Mouse (Mus musculus): Measurements from ENCODE around the gene Hk3. TPM values are rescaled to one million over a fixed set of nuclear protein-coding genes. Genes with fewer than 3 reads are reported as not detected.

Hk3 gene
- total RNA-seq (2021) = 1 to 10 TPM in 1 of 2 experiments, under 1 TPM in 1; 0.91 to 1.1 TPM
- long read RNA-seq, experiment 1, partial matches to known transcripts = 0 of 3 reads
- long read RNA-seq, experiment 1, other reads (novel, unspliced or antisense) = 1 of 3 reads
- long read RNA-seq, experiment 2 = 0 reads

DNA sequence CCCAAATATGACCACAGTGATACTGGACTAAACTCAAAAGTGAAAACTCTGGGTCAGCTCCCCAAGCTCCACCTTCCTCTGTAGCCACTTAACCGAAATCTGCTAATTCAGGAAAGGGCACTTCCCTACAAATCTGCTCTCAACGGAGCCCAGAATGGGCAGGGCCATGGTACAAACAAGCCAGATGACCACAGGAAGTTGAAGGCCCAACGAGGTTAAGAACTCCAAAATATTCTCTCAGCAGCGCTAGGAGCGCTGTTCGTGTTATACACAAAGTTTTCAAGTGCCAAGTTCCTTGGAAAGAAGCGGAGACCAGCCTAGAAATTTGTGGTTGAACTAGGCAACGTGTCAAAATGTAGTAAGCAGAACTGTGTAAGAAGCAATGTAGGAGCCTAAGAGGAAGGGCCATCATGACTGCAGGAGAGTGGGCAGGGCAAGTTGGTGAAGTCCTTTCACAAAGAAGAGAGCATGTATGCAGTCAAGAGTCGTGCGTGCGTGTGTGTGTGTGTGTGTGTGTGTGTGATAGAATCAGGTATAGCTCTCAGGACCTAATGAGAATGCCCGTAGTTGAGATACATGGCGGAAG is at the start of gene Hk3:
TSS of gene Hk3 (minus strand) at position 192 of the 586 bp plus-strand sequence.
- no peak for DNase-seq (ENCODE audit: low spot score in 2 of 2)

DNA sequence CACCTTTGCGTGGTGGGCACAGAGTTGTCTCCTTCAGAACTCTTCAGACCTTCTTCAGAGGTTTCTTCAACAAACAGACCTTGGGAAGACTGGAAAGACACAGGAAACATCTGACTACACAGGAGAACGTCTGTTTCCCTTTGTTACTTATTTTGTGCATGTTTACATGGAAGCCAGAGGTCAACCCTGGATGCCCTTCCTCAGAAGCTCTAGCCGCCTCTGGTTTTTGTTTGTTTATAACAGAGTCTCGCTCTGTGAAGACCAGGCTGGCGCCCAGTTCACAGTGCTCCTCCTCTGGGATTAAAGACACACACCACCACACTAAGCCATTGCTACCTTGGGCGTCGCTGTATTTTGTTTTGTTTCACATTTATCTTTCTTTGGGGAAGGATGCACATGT is 48.5 kb upstream of the Hk3 start:
- DNase-seq (ENCODE audit: low spot score in 2 of 2) = no peak

DNA sequence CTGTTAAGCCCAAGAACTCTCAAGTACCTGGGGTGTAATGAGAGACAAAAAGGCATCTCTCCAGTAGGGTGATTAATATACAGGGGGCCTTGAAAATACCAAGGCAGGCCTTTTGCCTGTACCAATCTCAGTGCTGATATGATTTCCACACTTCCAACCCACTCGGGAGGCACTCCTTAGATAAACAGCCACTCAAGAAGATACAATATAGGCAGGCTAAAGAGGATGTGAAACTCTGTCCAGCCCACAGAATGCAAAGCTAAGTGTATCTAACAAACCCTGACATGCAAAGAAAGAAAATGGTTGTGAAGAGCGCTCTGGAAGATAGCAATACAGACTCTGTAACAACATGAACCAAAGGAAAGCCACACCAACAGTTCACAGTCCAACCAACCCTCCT is 42.1 kb upstream of the Hk3 start:
- no peak for DNase-seq (ENCODE audit: low spot score in 2 of 2)

DNA sequence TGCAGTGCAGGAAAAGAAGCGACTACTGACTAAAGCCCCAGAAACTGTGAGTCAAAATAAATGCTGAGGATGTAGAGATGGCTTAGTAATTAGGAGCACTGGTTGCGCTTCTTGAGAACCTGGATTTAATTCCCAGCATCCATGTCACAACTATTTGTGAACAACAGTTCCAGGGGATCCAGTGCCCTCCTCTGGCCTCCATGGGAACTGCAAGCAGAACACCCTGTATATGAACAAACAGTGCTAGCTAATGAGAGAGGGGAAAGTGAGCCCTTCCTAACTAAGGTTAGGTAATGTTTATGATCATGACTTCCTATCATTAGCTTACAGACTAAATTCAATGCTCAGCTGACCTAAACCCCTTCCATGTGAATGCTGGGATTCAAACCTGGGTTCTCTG is 36.9 kb upstream of the Hk3 start:
- peak in 1 of 2 experiments; percentile 13 for DNase-seq (ENCODE audit: low spot score in 2 of 2)

DNA sequence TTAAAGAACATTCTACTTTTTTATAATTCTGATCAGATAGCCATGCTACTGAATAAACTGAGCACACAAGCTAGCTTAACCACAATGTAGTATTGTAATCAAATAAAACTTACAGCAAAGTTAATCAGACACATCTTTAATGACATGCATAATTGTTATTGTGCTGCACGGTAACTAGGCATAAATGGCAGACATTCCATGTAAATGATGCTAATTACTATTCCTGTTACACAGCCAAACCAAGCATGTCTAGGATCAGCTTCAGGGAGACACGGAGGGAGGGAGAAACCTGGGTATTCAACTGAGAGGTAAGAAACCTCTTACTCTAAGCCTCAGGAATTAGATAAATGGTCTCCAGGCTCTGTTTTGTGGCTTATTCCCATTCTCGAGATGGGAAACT is 26.5 kb upstream of the Hk3 start:
- DNase-seq (ENCODE audit: low spot score in 2 of 2) = no peak

DNA sequence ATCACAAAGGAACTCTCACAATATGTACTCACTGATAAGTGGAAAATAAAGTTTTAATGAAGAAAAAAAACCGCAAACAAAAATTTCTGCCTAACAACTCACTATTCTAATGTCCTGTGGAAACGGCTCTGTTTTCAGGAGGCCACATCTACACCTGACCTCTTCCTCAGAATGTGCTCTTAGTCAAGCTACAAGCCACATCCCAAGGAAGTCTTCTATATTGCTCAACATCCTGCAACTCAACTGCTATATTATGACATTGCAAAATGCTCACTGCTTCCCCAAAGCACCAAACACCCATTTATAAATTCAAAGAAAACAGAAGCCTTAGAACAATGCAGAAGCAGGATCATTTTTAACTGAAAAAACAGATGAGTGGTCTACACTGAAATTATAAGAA is 18.8 kb upstream of the Hk3 start:
- no peak for DNase-seq (ENCODE audit: low spot score in 2 of 2)

DNA sequence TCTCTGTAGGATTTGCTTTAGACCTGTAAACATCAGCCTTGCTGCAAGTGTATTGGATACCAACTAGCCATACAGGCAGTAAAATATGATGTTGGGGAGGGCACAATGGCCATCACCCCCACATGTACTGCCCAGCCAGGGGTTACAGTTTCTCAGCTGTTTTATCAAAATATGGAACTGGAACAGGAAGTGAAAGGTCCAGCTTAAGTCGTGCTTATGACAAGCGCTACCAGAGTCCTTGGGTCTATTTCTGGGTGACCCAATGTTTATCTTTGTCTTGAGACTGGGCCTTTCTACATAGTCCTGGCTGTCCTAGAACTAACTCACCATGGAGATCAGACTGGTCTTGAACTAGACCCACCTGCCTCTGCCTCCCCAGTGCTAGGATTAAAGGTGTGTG is 3.0 kb upstream of the Hk3 start:
- no peak for DNase-seq (ENCODE audit: low spot score in 2 of 2)

DNA sequence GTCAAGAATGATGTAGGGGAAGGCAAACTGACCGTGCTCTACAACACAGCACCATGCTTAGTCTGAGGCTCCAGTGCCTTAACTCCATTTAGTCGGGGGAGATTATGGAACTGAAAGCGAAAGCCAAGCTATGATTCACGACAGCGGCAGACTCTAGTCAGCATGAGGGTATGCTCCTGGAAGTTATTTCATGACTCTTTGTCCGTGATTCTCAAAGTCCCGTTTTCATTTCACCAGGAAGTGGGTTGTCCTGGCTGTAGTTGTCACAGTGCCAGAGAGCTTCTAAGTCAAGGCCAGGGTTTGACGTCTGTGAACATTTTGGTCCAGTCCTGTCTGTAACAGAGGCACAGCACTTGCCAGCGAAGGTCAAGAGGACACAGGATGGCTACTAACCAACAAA is 1.5 kb upstream of the Hk3 start:
- DNase-seq (ENCODE audit: low spot score in 2 of 2) = no peak

DNA sequence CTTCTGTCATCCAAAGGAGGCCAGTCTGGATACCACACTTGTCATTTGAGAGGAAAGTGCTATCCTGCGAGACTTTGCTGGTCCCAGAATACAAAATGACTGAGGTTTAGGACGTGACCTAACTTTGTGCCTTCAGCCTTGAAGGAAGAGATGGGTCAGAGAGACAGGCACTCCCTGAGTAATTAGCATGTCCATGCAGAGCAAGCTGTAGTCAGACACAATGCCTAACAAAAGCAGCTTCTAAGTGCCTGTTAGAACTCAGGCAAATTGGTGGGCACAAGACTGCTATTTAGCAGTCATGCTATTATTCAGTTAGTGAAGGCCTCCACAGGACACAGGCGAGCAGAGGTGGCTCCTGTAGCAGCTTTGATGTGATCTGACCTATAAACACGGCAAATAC is 1.1 kb upstream of the Hk3 start:
- no peak for DNase-seq (ENCODE audit: low spot score in 2 of 2)

DNA sequence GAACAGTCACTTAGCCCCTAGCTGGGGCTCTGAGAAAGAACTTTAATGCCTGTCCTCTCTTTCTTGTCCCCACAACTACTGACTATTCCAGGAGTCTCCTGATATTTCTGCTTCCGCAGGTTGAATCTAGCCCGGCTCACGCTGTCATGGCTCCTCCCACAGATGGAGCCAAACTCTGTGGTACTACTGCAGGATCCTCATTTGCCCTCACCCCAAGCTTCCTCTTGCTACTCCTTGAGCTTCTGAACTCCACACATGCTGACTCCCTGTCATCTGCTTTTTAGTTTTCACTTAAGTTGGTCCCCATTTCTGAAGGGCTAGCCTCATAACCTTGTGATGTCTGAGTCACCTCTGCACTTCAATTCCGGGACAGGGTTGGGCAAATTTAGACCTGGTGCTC is 1.1 kb downstream of the Hk3 start:
- DNase-seq (ENCODE audit: low spot score in 2 of 2) = no peak

DNA sequence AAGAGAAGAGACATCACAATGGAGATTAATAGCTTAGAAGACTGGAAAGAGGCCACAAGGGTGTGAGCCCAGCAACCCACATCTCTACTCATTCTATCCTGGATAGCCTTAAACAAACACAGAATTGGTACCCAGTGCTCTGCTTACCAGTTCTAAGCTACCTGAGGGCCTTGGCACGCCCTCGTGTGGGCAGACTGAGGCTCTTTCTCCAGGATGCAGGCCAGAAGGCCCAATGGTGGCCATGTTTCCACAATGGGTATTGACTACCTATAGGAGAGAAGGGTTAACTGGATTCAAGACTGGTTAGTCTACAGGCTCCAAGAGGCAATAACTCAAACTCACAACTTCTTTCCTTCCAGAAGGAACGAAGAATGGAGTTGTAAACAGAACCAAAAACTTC is 2.0 kb downstream of the Hk3 start:
- no peak for DNase-seq (ENCODE audit: low spot score in 2 of 2)

DNA sequence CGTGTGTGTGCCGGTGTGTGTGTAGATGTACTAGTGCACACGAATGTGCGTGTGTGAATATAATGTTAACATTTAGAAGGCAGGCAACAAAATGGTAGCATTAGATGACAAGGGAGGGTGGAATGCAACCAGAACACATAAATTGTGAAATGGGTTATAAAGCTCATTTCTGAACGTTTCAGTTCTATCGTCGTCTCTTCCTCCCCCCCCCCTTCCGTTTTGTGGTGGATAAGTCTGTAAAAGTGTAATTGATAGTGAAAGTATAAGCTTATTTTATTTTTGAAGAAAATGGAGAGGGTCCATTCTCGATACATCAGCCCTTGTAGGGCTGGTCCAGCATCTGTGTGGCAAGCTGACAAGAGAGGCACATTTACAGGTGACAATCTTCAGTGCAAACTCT is 2.5 kb downstream of the Hk3 start:
- DNase-seq (ENCODE audit: low spot score in 2 of 2) = no peak

DNA sequence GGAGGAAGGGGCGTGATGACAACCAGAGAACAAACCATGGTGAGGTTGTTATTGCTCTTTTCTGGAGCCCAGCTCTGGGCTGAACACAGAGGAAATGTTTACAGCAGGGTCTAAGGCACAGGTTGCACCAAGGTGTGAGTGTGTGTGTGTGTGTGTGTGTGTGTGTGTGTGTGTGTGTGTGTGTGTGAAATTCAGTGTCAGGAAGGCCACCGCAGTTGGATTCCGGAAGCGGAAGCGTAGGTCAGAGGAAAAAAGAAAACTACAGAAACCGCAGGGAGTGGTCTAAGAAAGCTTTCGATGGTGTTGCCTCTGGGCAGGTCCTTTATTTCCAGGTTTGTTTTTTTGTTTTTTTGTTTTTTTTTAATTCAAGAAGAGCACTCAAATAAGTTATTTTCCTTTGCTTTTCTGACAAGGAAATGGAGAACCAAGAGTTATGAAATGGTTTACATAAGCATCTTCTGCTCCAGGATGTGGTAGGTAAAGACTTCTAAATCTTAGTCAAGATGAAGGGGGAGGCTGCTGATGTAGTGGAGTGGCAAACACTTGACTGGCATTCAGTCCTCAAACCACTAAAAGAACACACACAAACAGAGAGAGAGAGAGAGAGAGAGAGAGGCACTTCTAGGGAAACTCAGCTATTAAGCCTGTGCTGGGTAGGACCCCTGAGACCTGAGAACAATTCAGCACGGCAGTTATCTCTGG is 3.1 kb downstream of the Hk3 start:
- DNase-seq (ENCODE audit: low spot score in 2 of 2) = no peak

DNA sequence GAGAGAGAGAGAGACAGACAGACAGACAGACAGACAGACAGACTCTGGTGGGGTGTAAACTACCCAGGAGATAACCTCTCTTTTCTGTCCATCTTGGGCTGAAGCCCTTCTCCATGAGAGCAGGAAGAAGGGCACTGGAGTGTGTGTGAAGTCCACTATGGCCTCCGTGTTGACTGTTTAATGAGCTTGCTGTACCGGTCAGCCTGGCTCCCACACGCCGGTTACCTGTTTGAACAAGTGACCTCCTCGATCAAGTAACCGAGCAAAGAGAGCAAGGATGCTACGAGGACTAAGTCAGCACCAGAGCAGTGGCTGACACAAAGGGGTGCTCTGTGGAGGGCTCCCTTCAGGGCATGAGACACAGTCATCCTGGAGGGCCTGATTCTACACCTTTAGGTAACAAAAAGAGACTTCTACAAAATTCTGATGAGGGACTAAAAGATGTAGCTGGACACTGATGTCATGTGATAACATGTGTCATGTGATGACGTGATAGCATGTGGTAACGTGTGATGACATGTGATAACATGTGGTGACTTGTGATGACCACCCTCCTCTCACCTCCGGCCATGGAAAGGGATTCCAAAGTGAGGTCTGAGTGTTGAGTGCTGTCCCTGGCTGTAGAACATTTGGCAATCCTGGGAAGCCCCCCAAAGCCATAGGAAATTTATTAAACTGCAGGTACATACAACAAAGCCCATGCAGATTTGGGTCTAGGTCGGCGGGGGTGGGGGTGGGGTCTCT is 3.9 kb downstream of the Hk3 start:
- DNase-seq (ENCODE audit: low spot score in 2 of 2) = no peak

DNA sequence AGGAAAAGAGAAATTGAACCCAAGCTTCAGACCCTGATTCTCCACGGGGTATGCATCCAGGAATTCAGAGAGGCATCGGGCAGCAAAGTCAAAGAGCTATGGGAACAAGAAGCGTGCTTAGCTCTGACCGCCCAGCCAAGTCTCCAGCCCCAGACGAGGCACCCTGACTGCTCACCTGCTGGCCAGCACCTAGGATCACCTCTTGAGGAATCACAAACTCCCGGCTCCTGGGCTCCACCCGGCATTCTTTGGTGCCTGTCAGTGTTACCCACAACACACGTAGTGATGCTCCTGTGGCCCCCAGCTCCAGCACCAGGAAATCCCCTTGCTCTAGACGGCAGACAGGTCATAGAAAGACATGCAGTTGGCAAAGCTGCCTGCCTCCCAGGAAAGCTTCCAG is 6.7 kb downstream of the Hk3 start:
- no peak for DNase-seq (ENCODE audit: low spot score in 2 of 2)

DNA sequence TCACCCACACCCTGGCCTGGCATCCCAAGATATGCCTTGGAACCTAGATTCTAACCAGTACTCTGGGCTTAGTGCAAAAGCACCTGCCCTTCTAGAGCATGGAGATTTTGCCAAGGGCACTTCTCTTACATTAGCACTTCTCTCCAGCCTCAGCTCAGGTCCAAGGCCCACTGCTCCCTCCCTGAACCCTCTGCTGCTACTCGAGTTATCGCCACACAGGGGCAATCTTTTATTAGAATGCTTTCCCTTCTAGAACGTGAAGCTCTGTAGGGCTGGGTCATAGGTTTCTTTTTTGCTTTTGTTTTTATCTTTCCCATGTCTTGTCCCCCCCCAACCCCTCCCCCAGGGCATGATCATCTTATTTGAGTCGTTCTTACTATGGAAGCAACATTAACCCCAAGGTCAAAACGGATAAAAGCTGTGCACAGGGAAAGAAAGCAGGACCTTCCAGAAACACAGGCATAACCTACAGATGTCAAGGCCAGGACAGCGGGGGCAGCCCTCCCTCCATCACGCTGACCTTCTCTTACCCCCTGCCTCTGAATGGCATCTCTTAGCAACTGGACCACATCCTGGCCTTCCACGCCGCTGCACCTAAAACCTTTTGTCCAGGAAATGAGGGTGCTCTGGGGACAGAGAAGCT is 7.4 kb downstream of the Hk3 start:
- DNase-seq (ENCODE audit: low spot score in 2 of 2) = no peak

DNA sequence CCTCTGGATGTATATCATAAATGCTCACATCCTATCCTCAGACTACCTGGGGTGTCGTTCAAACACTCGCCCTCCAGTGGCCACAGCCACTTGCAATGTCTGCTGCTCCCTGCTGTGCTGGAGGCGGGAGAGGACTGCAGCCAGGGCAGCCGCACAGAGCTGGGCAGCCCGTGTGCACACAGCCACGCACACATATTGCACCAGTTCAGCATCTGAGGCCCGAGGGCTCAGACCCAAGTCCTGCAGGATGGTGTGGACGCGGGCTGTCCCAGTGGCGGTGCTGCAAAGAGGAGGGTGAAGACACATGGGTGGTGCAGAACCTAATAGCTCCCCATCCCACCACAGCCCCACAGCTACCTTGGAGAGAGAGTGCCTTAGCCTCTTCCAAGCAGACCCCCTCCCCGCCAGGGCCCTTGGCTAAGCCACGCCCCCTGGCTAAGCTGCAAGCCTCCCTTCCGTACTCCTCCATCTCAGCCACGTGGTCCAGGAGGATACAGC is 9.2 kb downstream of the Hk3 start:
- DNase-seq (ENCODE audit: low spot score in 2 of 2) = no peak

DNA sequence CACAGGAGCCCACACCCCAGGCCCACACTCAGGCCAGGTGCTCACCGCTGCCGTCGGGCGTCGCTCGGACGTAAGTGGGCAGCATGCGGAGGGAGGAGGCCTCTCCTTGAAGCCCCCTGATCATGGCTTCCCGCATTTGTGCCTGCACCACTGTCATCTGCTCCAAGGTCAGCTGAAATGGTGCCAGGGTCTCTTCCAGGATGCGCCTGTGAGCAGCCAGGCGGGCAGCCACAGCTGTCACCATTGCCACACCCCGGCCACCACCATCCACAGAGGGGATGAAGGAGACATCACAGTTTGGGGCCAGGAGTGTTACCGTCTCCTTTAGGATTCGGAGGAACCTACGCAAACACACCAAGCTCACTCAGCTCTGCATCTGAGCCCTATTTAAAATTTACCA is 10.1 kb downstream of the Hk3 start:
- no peak for DNase-seq (ENCODE audit: low spot score in 2 of 2)

DNA sequence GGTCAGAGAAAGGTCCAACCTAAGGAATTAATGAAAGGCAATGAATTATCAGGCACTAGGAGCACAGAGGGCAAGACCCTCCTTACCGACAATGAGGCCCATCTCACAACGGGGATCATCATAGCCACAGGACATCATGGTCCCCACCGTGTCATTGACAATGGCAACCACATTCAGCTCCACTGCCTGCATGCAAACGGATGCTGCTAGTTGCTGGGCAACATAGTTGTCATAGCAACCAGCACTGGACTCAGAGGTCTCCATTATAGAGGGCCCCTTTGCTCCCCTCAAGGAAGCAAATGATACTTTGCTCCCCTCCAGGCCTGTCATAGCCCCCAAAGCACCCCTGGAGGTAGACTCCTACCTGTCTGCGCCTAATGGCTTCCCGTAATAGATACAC is 12.6 kb downstream of the Hk3 start:
- DNase-seq (ENCODE audit: low spot score in 2 of 2) = no peak

DNA sequence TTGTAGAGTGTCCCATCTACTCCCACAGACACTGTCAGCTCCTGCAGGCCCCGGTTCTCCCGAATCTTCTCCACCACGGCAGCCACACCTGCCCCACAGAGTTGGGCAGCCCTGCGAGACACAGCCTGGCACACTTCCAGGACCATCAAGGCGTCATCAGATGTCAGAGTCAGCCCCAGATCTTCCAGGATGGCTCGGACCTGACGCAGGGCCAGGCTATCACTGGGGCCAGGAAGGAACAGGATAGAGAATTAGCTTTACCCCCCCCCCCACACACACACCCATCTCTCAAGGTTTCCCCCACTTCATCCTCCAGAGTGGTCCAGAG is 14.8 kb downstream of the Hk3 start:
- DNase-seq (ENCODE audit: low spot score in 2 of 2) = peak in 1 of 2 experiments; percentile 31

DNA sequence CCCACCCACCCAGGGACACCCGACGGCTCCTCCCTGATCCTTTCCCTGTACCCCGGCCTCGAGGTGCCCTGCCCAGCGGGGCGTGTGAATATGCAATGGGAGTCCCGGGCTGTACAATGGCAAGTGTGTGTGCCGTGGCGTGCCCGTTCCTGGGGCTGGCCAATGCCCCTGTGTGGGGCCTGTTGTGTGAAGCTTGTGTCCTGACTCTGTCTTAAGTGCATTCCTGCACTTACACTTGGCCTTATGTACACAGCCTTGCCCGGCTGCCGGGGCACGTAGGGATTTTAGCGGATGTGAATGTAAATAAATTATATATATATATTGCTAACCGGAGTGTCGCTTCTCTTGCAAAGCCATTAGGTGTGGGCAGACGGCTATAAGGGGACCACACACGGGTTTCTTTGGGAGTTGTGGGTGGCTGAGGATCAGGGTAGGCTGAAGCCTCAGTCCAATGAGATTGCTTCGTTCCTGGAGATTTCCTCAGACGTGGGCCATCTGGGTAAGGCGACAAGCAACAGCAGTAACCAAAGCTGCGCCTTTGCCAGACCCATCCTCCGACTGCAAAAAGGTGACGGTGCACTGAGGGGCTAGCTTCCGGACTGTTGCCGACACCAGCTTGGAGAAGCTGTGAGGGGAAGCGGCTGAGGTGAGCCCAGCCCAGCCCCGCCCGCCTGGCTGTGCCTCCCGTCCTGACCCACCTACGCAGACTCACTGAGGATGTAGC is 15.3 kb downstream of the Hk3 start:
- peak in 1 of 2 experiments; percentile 52 for DNase-seq (ENCODE audit: low spot score in 2 of 2)

All from left cerebral cortex, adult 18-20 months (tissue).